Mouse (Mus musculus) lung, postnatal 0 days (tissue): ENCODE data around the gene H2afx. TPM values are rescaled to one million over a fixed set of nuclear protein-coding genes. Genes with fewer than 3 reads are reported as not detected.

ENCODE experiments used
- ATAC-seq: fragments of 200-750 bp; cut with Nextera tagmentation; 2 replicates; pipeline ENCODE4 v1.8.0; 2017; ENCODE audit warnings: moderate library complexity
- DNase-seq: peaks from one replicate; pipeline ENCODE4 v3.0.0-alpha.2; 2016; ENCODE audit warnings: low spot score
- H3K27ac ChIP-seq: fragments of 300-500 bp; sonication (generic); 2 replicates; pipeline ENCODE4 v1.5.1; 2014; ENCODE audit warnings: antibody characterized with exemption, mild to moderate bottlenecking, low read length, mixed read lengths
- H3K27me3 ChIP-seq: fragments of 300-500 bp; sonication (generic); replicated peaks from 2 replicates; pipeline ENCODE4 v1.6.1; 2014; ENCODE audit warnings: low read length, mixed read lengths; ENCODE audit not compliant: insufficient read depth
- H3K36me3 ChIP-seq: fragments of 300-500 bp; sonication (generic); 2 replicates; pipeline ENCODE4 v1.6.1; 2014; ENCODE audit warnings: low read length, mixed read lengths; ENCODE audit not compliant: insufficient read depth
- H3K4me1 ChIP-seq: fragments of 300-500 bp; sonication (generic); 2 replicates; pipeline ENCODE4 v1.6.1; 2014; ENCODE audit warnings: antibody characterized with exemption, low read depth, low read length, mixed read lengths; ENCODE audit not compliant: insufficient read depth
- H3K4me2 ChIP-seq: fragments of 300-500 bp; sonication (generic); replicated peaks from 2 replicates; pipeline ENCODE4 v1.6.1; 2014; ENCODE audit warnings: low read depth, mild to moderate bottlenecking, low read length, moderate library complexity, mixed read lengths
- H3K4me3 ChIP-seq: fragments of 300-500 bp; sonication (generic); 2 replicates; pipeline ENCODE4 v1.5.1; 2014; ENCODE audit warnings: low read depth, low read length
- H3K9ac ChIP-seq: fragments of 300-500 bp; sonication (generic); replicated peaks from 2 replicates; pipeline ENCODE4 v1.6.1; 2014; ENCODE audit warnings: low read depth, mild to moderate bottlenecking
- H3K9me3 ChIP-seq: fragments of 300-500 bp; sonication (generic); 2 replicates; pipeline ENCODE4 v1.6.1; 2016; ENCODE audit warnings: low read length, mixed read lengths
- CTCF ChIP-seq: IDR thresholded peaks from 2 replicates; pipeline ENCODE4 v1.5.1; 2016; ENCODE audit warnings: antibody characterized with exemption, mild to moderate bottlenecking
- EP300 ChIP-seq: IDR thresholded peaks from 2 replicates; pipeline ENCODE4 v1.6.1; 2016; ENCODE audit warnings: antibody characterized with exemption, mild to moderate bottlenecking, control low read depth
- WGBS: fragments of 180-500 bp; shearing (Covaris S2); extraction: QIAGEN DNeasy Blood & Tissue Kit; methylation state at CpG from one replicate; pipeline ENCODE4 v1.1.7; 2014; 5-methylcytosine and 5-hydroxymethylcytosine counted together
- polyA plus RNA-seq: library from polyadenylated mRNA; unstranded; fragments of >200 nt; fragmentation: Nextera tagmentation; extraction: Ambion mirVana; gene quantifications from 2 replicates; pipeline ENCODE4 v1.2.1, GENCODE M21; 2015

The H2afx gene
- 50.0 and 52.7 TPM in 2 replicates for polyA plus RNA-seq

GRCm38 (mm10) chr9:44334396-44335330, at the start of gene H2afx:
Gene H2afx, plus strand, starts transcription at chr9:44334694.
- DNase-seq = peak; percentile 100
- TF ChIP-seq EP300 (peak; percentile 17; the same call in 1 of the 2 replicates), CTCF (peak; percentile 73)
- Histone ChIP-seq H3K36me3 (peaks cover 15% of the 10 kb centered on the region; the same call in 1 of the 2 replicates), H3K4me1 (peaks cover 5% of the 10 kb centered on the region), H3K27ac (peak within 1 kb of the TSS; percentile 83), H3K27me3 (no peaks in the 10 kb centered on the region), H3K9ac (peak within 1 kb of the TSS; percentile 81), H3K4me3 (peak within 1 kb of the TSS; percentile 65), H3K9me3 (no peaks in the 10 kb centered on the region), H3K4me2 (peak within 1 kb of the TSS; percentile 98)
- WGBS = 1% methylated on average over 79 of the region's 91 CpGs
- ATAC-seq = peak; percentile 96

GRCm38 (mm10) chr9:44286256-44286850, 48.1 kb upstream of the H2afx start:
- Histone ChIP-seq H3K27me3 (peaks cover 12% of the 10 kb centered on the region), H3K27ac (no peak overlapping the region), H3K9ac (no peak overlapping the region), H3K4me2 (no peak overlapping the region), H3K4me1 (peaks cover 14% of the 10 kb centered on the region; the same call in 1 of the 2 replicates), H3K9me3 (no peaks in the 10 kb centered on the region), H3K36me3 (no peaks in the 10 kb centered on the region), H3K4me3 (no peak overlapping the region)
- ATAC-seq (no peak), DNase-seq (no peak)
- TF ChIP-seq EP300 (no peak), CTCF (no peak)
- WGBS = 10% methylated on average over 6 of the region's 6 CpGs

- peak overlapping the region; percentile 76 for H3K4me2 ChIP-seq
- WGBS = 12% methylated on average over 11 of the region's 11 CpGs
- peaks cover 12% of the 10 kb centered on the region for H3K27me3 ChIP-seq
- H3K4me3 ChIP-seq = peak overlapping the region; percentile 40
- no peaks in the 10 kb centered on the region for H3K36me3 ChIP-seq
- ATAC-seq = peak; percentile 21; the same call in 1 of the 2 replicates
- peak overlapping the region; percentile 19; the same call in 1 of the 2 replicates for H3K9ac ChIP-seq
- peaks cover 14% of the 10 kb centered on the region; the same call in 1 of the 2 replicates for H3K4me1 ChIP-seq
- H3K9me3 ChIP-seq = no peaks in the 10 kb centered on the region
- TF ChIP-seq EP300 (no peak), CTCF (no peak)
- DNase-seq = no peak
- no peak overlapping the region for H3K27ac ChIP-seq
Observed at GRCm38 (mm10) chr9:44287003-44287400, 47.5 kb upstream of the H2afx start.

- Histone ChIP-seq H3K36me3 (no peaks in the 10 kb centered on the region), H3K9ac (peak overlapping the region; percentile 19; the same call in 1 of the 2 replicates), H3K4me3 (peak overlapping the region; percentile 40), H3K4me2 (peak overlapping the region; percentile 76), H3K27me3 (peaks cover 12% of the 10 kb centered on the region), H3K9me3 (no peaks in the 10 kb centered on the region), H3K27ac (no peak overlapping the region), H3K4me1 (peaks cover 14% of the 10 kb centered on the region; the same call in 1 of the 2 replicates)
- no peak for TF ChIP-seq CTCF
- no peak for TF ChIP-seq EP300
- peak; percentile 32; the same call in 1 of the 2 replicates for ATAC-seq
- WGBS = 2% methylated on average over 42 of the region's 47 CpGs
- DNase-seq = peak; percentile 17
Observed at GRCm38 (mm10) chr9:44287401-44288075, 47.0 kb upstream of the H2afx start.

- no peak within 1 kb of the TSS for H3K27ac ChIP-seq
- H3K27me3 ChIP-seq = peaks cover 12% of the 10 kb centered on the region
- no peaks in the 10 kb centered on the region for H3K36me3 ChIP-seq
- H3K9me3 ChIP-seq = no peaks in the 10 kb centered on the region
- no peak for TF ChIP-seq CTCF
- no peak for TF ChIP-seq EP300
- peak within 1 kb of the TSS; percentile 19; the same call in 1 of the 2 replicates for H3K9ac ChIP-seq
- DNase-seq = no peak
- 2% methylated on average over 37 of the region's 38 CpGs for WGBS
- H3K4me1 ChIP-seq = peaks cover 14% of the 10 kb centered on the region; the same call in 1 of the 2 replicates
- ATAC-seq = peak; percentile 47
- peak within 1 kb of the TSS; percentile 76 for H3K4me2 ChIP-seq
- peak within 1 kb of the TSS; percentile 40 for H3K4me3 ChIP-seq
Observed at GRCm38 (mm10) chr9:44288076-44288958, 46.2 kb upstream of the H2afx start, which contains the start of gene Abcg4. Gene Abcg4, minus strand, starts transcription at chr9:44288615.
